Mouse (Mus musculus) MEL (cell line): ENCODE measurements around the gene Lrrc52. TPM values are rescaled to one million over a fixed set of nuclear protein-coding genes. Genes with fewer than 3 reads are reported as not detected.

Source experiments
- DNase-seq: peaks from one replicate; pipeline ENCODE4 v3.0.0; 2011; ENCODE audit warnings: low read depth, low spot score
- H3K27ac ChIP-seq: 2 replicates; pipeline ENCODE4 v1.5.1; 2012; ENCODE audit warnings: low read depth, mild to moderate bottlenecking, control low read depth, low read length, moderate library complexity; ENCODE audit not compliant: control insufficient read depth
- H3K27me3 ChIP-seq, 2 experiments: fragments of 150-350 bp in 1 of 2; sonication (generic) in 1 of 2; 2 replicates each; pipeline ENCODE4 v1.6.1; 2012; ENCODE audit warnings: low read length in 2 of 2, mild to moderate bottlenecking in 2 of 2, improper control_type of control experiment in 1 of 2, moderate library complexity in 1 of 2; ENCODE audit not compliant: insufficient read depth in 2 of 2, control insufficient read depth in 1 of 2
- H3K36me3 ChIP-seq, 2 experiments: 2 replicates each; pipeline ENCODE4 v1.6.1; 2012 to 2014; ENCODE audit warnings: low read length in 2 of 2, improper control_type of control experiment in 1 of 2, inconsistent platforms in 1 of 2, mild to moderate bottlenecking in 1 of 2; ENCODE audit not compliant: insufficient read depth in 2 of 2, control insufficient read depth in 1 of 2
- H3K4me1 ChIP-seq, 2 experiments: fragments of 150-350 bp in 1 of 2; sonication (generic) in 1 of 2; 2 replicates each; pipeline ENCODE4 v1.6.1; 2012; ENCODE audit warnings: low read length in 2 of 2, improper control_type of control experiment in 1 of 2, mild to moderate bottlenecking in 1 of 2; ENCODE audit not compliant: insufficient read depth in 2 of 2, control insufficient read depth in 1 of 2
- H3K4me3 ChIP-seq, 2 experiments: fragments of 150-350 bp in 1 of 2; sonication (generic) in 1 of 2; 2 replicates each; pipeline ENCODE4 v1.5.1; 2012; ENCODE audit warnings: low read depth in 2 of 2, low read length in 2 of 2, mild to moderate bottlenecking in 2 of 2, moderate library complexity in 2 of 2, control low read depth in 1 of 2, improper control_type of control experiment in 1 of 2; ENCODE audit not compliant: control insufficient read depth in 1 of 2, insufficient read depth in 1 of 2
- H3K79me2 ChIP-seq: 2 replicates; pipeline ENCODE4 v1.6.1; 2012; ENCODE audit warnings: mild to moderate bottlenecking, low read length, moderate library complexity; ENCODE audit not compliant: control insufficient read depth, poor library complexity, insufficient read depth
- H3K9ac ChIP-seq: 2 replicates; pipeline ENCODE4 v1.6.1; 2012; ENCODE audit warnings: low read depth, mild to moderate bottlenecking, control low read depth, low read length, moderate library complexity; ENCODE audit not compliant: control insufficient read depth, poor library complexity, severe bottlenecking
- H3K9me3 ChIP-seq: fragments of 150-350 bp; sonication (generic); replicated peaks from 2 replicates; pipeline ENCODE4 v1.6.1; 2012; ENCODE audit warnings: mild to moderate bottlenecking, low read length, improper control_type of control experiment, moderate library complexity; ENCODE audit not compliant: insufficient read depth
- BHLHE40 ChIP-seq: IDR thresholded peaks from 2 replicates; pipeline ENCODE4 v1.6.1; 2012; ENCODE audit warnings: low read depth, mild to moderate bottlenecking, inconsistent platforms, low read length, improper control_type of control experiment, borderline replicate concordance
- CHD1 ChIP-seq: IDR thresholded peaks from 2 replicates; pipeline ENCODE4 v1.6.1; 2012; ENCODE audit warnings: low read depth, mild to moderate bottlenecking, inconsistent platforms, low read length, improper control_type of control experiment
- CHD2 ChIP-seq: IDR thresholded peaks from 2 replicates; pipeline ENCODE4 v1.6.1; 2011; ENCODE audit warnings: low read length, improper control_type of control experiment
- CTCF ChIP-seq, 3 experiments: IDR thresholded peaks in 2 of 3; conservative IDR thresholded peaks in 1 of 3; 2 replicates each; pipeline ENCODE4 v1.5.1; 2011 to 2012; ENCODE audit warnings: low read length in 3 of 3, low read depth in 2 of 3, mild to moderate bottlenecking in 2 of 3, improper control_type of control experiment in 1 of 3, inconsistent platforms in 1 of 3, mixed read lengths in 1 of 3, moderate library complexity in 1 of 3; ENCODE audit not compliant: control insufficient read depth in 1 of 3, insufficient read depth in 1 of 3, poor library complexity in 1 of 3, severe bottlenecking in 1 of 3
- ELF1 ChIP-seq: IDR thresholded peaks from 2 replicates; pipeline ENCODE4 v1.6.1; 2014; ENCODE audit warnings: low read depth, mild to moderate bottlenecking, inconsistent platforms, low read length, improper control_type of control experiment, moderate library complexity
- ETS1 ChIP-seq: IDR thresholded peaks from 2 replicates; pipeline ENCODE4 v1.6.1; 2012; ENCODE audit warnings: low read depth, mild to moderate bottlenecking, inconsistent platforms, low read length, improper control_type of control experiment, moderate library complexity
- GABPA ChIP-seq: IDR thresholded peaks from 2 replicates; pipeline ENCODE4 v1.6.1; 2012; ENCODE audit warnings: low read depth, mild to moderate bottlenecking, inconsistent platforms, low read length, improper control_type of control experiment, moderate library complexity
- HCFC1 ChIP-seq: IDR thresholded peaks from 2 replicates; pipeline ENCODE4 v1.6.1; 2012; ENCODE audit warnings: low read depth, mild to moderate bottlenecking, inconsistent platforms, low read length, improper control_type of control experiment, moderate library complexity
- JUND ChIP-seq: IDR thresholded peaks from 2 replicates; pipeline ENCODE4 v1.6.1; 2011; ENCODE audit warnings: low read depth, mild to moderate bottlenecking, improper control_type of control experiment, low read length
- KAT2A ChIP-seq: conservative IDR thresholded peaks from 2 replicates; pipeline ENCODE4 v1.6.1; 2012; ENCODE audit warnings: low read depth, low read length, improper control_type of control experiment, inconsistent platforms
- MAFK ChIP-seq: IDR thresholded peaks from 2 replicates; pipeline ENCODE4 v1.6.1; 2011; ENCODE audit warnings: low read depth, mild to moderate bottlenecking, low read length, improper control_type of control experiment, borderline replicate concordance
- MAX ChIP-seq: IDR thresholded peaks from 2 replicates; pipeline ENCODE4 v1.6.1; 2011; ENCODE audit warnings: low read length, improper control_type of control experiment
- MAZ ChIP-seq: IDR thresholded peaks from 2 replicates; pipeline ENCODE4 v1.6.1; 2012; ENCODE audit warnings: low read depth, mild to moderate bottlenecking, inconsistent platforms, low read length, improper control_type of control experiment
- MEF2A ChIP-seq: IDR thresholded peaks from 2 replicates; pipeline ENCODE4 v1.6.1; 2014; ENCODE audit warnings: low read depth, mild to moderate bottlenecking, inconsistent platforms, low read length, improper control_type of control experiment; ENCODE audit not compliant: poor library complexity, insufficient replicate concordance, severe bottlenecking; ENCODE audit errors: extremely low read depth
- MXI1 ChIP-seq: IDR thresholded peaks from 2 replicates; pipeline ENCODE4 v1.6.1; 2011; ENCODE audit warnings: mild to moderate bottlenecking, low read depth, low read length, improper control_type of control experiment
- NRF1 ChIP-seq: IDR thresholded peaks from 2 replicates; pipeline ENCODE4 v1.6.1; 2014; ENCODE audit warnings: low read depth, mild to moderate bottlenecking, inconsistent platforms, low read length, improper control_type of control experiment, moderate library complexity; ENCODE audit not compliant: poor library complexity, insufficient read depth, severe bottlenecking
- POLR2AphosphoS2 ChIP-seq: IDR thresholded peaks from 2 replicates; pipeline ENCODE4 v1.6.1; 2011; ENCODE audit warnings: low read length, improper control_type of control experiment
- RAD21 ChIP-seq: IDR thresholded peaks from 2 replicates; pipeline ENCODE4 v1.6.1; 2011; ENCODE audit warnings: mild to moderate bottlenecking, low read depth, low read length, improper control_type of control experiment
- SMC3 ChIP-seq: IDR thresholded peaks from 2 replicates; pipeline ENCODE4 v1.6.1; 2011; ENCODE audit warnings: low read depth, low read length, improper control_type of control experiment
- TAL1 ChIP-seq: IDR thresholded peaks from 2 replicates; pipeline ENCODE4 v1.6.1; 2012; ENCODE audit warnings: mild to moderate bottlenecking, inconsistent platforms, low read length, moderate library complexity, mixed read lengths
- TCF12 ChIP-seq: IDR thresholded peaks from 2 replicates; pipeline ENCODE4 v1.6.1; 2014; ENCODE audit warnings: low read depth, mild to moderate bottlenecking, inconsistent platforms, low read length, improper control_type of control experiment, moderate library complexity
- USF1 ChIP-seq: IDR thresholded peaks from 2 replicates; pipeline ENCODE4 v1.6.1; 2014; ENCODE audit warnings: low read depth, mild to moderate bottlenecking, inconsistent platforms, low read length, improper control_type of control experiment, moderate library complexity
- USF2 ChIP-seq, 2 experiments: IDR thresholded peaks; 2 replicates each; pipeline ENCODE4 v1.6.1; 2011 to 2012; ENCODE audit warnings: improper control_type of control experiment in 2 of 2, low read length in 2 of 2, borderline replicate concordance in 1 of 2, inconsistent platforms in 1 of 2, low read depth in 1 of 2, mild to moderate bottlenecking in 1 of 2; ENCODE audit not compliant: insufficient read depth in 1 of 2
- ZKSCAN1 ChIP-seq: IDR thresholded peaks from 2 replicates; pipeline ENCODE4 v1.6.1; 2012; ENCODE audit warnings: low read depth, mild to moderate bottlenecking, inconsistent platforms, low read length, improper control_type of control experiment, moderate library complexity
- ZMIZ1 ChIP-seq: IDR thresholded peaks from 2 replicates; pipeline ENCODE4 v1.6.1; 2012; ENCODE audit warnings: low read depth, mild to moderate bottlenecking, inconsistent platforms, low read length, improper control_type of control experiment, moderate library complexity
- ZNF384 ChIP-seq: IDR thresholded peaks from 2 replicates; pipeline ENCODE4 v1.6.1; 2012; ENCODE audit warnings: low read depth, mild to moderate bottlenecking, inconsistent platforms, low read length, improper control_type of control experiment
- polyA plus RNA-seq, 2 experiments: library from polyadenylated mRNA; stranded (reverse) in 1 of 2; unstranded in 1 of 2; fragments of >175 nt in 1 of 2; fragments of >200 nt in 1 of 2; gene quantifications; 2 replicates each; pipeline versions ENCODE4 v1.2.1 to v1.2.4; 2012; ENCODE audit warnings: low replicate concordance in 2 of 2, low read depth in 1 of 2; ENCODE audit not compliant: insufficient read length in 2 of 2, insufficient read depth in 1 of 2, missing spikeins in 1 of 2
- total RNA-seq: library from RNA; depleted of rRNA; stranded (reverse); fragments of 300-350 nt; gene quantifications from 2 replicates; pipeline ENCODE4 v1.2.3, GENCODE M21; 2012

Gene Lrrc52
- total and polyA plus RNA-seq, 3 experiments = not detected

GRCm38 (mm10) chr1:167445167-167445566 lies 21.4 kb downstream of the Lrrc52 start:
- H3K9me3 ChIP-seq = no peaks in the 10 kb centered on the region
- H3K27me3 ChIP-seq = no peaks in the 10 kb centered on the region
- H3K4me1 ChIP-seq = no peaks in the 10 kb centered on the region
- H3K36me3 ChIP-seq = no peaks in the 10 kb centered on the region
- no peak overlapping the region for H3K27ac ChIP-seq
- TF ChIP-seq GABPA (no peak), CHD1 (no peak), RAD21 (no peak), BHLHE40 (no peak), NRF1 (no peak), TAL1 (no peak), MAFK (no peak), TCF12 (no peak), USF1 (no peak), SMC3 (no peak), USF2 (IDR thresholded peaks at IDR 0.05; ENCODE audit: borderline replicate concordance in 1 of 2, insufficient read depth in 1 of 2, low read depth in 1 of 2, low read length in 2 of 2) (no peak), ZNF384 (no peak), CHD2 (no peak), MAZ (no peak), KAT2A (no peak), ZMIZ1 (no peak), MAX (no peak), ETS1 (no peak), JUND (no peak)
- no peaks in the 10 kb centered on the region for H3K79me2 ChIP-seq
- H3K4me3 ChIP-seq = no peak overlapping the region
- H3K9ac ChIP-seq = no peak overlapping the region
- no peak for DNase-seq

DNA sequence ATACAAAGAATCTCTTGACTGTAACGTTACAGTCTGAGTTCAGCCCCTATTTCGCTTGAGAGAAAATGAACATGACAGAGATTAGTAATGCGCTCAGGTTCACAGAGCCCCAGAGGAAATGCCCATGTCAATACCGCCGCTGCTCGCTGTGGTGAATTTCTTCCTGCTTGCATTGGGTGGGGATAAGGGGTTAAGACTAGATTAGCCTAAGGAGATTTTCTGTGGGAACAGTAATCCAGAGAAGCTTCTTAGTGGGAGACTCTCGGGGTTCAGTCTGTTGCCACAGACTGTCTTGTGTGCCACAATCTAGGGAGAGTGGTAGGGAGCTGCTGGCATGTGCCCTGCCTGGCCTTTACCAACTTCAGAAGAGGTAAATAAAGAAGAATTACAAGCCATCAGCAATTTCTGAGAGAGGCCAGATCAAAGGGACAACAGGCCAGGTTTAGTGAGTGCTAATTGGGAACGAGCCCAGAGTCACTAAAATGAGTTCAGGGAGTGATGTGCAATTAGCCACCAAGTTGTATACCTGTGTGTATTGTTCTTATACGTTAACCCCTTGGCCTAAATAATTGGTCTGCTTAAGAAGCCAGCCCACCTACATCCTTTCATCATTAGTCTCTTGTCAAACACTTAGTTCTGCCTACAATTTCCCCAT lies 28.2 kb downstream of the Lrrc52 start:
- H3K4me1 ChIP-seq = no peaks in the 10 kb centered on the region
- TF ChIP-seq KAT2A (no peak), CTCF (IDR thresholded peaks at IDR 0.05 in 2 of 3, conservative IDR thresholded peaks at IDR 0.05 in 1 of 3; ENCODE audit: control insufficient read depth in 1 of 3, insufficient read depth in 1 of 3, low read depth in 2 of 3, low read length in 3 of 3, poor library complexity in 1 of 3, severe bottlenecking in 1 of 3) (no peak), JUND (no peak), BHLHE40 (no peak), ZKSCAN1 (no peak), NRF1 (no peak), POLR2AphosphoS2 (no peak), ELF1 (no peak), HCFC1 (no peak), MXI1 (no peak), USF2 (IDR thresholded peaks at IDR 0.05; ENCODE audit: borderline replicate concordance in 1 of 2, insufficient read depth in 1 of 2, low read depth in 1 of 2, low read length in 2 of 2) (no peak), USF1 (no peak), CHD1 (no peak), MEF2A (no peak), MAX (no peak)
- peaks cover 0 to 7% of the 10 kb centered on the region in 2 experiments; a peak in 1 of 4 replicates for H3K27me3 ChIP-seq
- no peak overlapping the region for H3K4me3 ChIP-seq
- H3K9ac ChIP-seq = no peak overlapping the region
- no peaks in the 10 kb centered on the region for H3K36me3 ChIP-seq
- no peaks in the 10 kb centered on the region for H3K9me3 ChIP-seq
- no peak overlapping the region for H3K27ac ChIP-seq
- H3K79me2 ChIP-seq = no peaks in the 10 kb centered on the region
- no peak for DNase-seq
